Mouse (Mus musculus) megakaryocyte, embryonic 14.5 days (primary cell): ENCODE data around the gene Pkd1l3.

Experiments
- FLI1 ChIP-seq: IDR thresholded peaks from 2 replicates; pipeline ENCODE4 v1.6.1; 2012; ENCODE audit warnings: low read length, inconsistent platforms, mixed read lengths
- GATA1 ChIP-seq: IDR thresholded peaks from 3 replicates; pipeline ENCODE4 v1.6.1; 2012; ENCODE audit warnings: mixed read lengths, low read length, inconsistent platforms, borderline replicate concordance

GRCm38 (mm10) chr8:109705320-109706075 lies 91.2 kb downstream of the Pkd1l3 start, which contains the start of gene Zfp821:
- TF ChIP-seq GATA1 (no peak), FLI1 (no peak)
